Mouse (Mus musculus) cerebellum, adult 2 months (tissue): ENCODE measurements around the gene Grhpr. TPM values are rescaled to one million over a fixed set of nuclear protein-coding genes. Genes with fewer than 3 reads are reported as not detected.
A peak's percentile ranks its signal among the peaks of the same experiment; 100 is the strongest.

Experiments used
- DNase-seq, 2 experiments: peaks; one replicate each; pipeline ENCODE4 v3.0.0; 2021
- H3K27ac ChIP-seq: fragments of 200-500 bp; 2 replicates; pipeline ENCODE4 v1.5.1; 2012; ENCODE audit warnings: low read length, control low read depth, inconsistent platforms; ENCODE audit not compliant: insufficient read depth
- H3K27me3 ChIP-seq: fragments of 200-500 bp; 2 replicates; pipeline ENCODE4 v1.6.1; 2012; ENCODE audit warnings: inconsistent platforms, mild to moderate bottlenecking, low read length, moderate library complexity; ENCODE audit not compliant: control insufficient read depth, insufficient read depth
- H3K4me1 ChIP-seq: fragments of 200-500 bp; 2 replicates; pipeline ENCODE4 v1.6.1; 2011; ENCODE audit warnings: low read length; ENCODE audit not compliant: control insufficient read depth, insufficient read depth
- H3K4me3 ChIP-seq: fragments of 200-500 bp; replicated peaks from 2 replicates; pipeline ENCODE3; 2011; ENCODE audit warnings: mild to moderate bottlenecking, low read depth, low read length, control low read depth; ENCODE audit not compliant: insufficient read depth
- CTCF ChIP-seq: fragments of 200-500 bp; IDR thresholded peaks from 2 replicates; pipeline ENCODE4 v1.5.1; 2011; ENCODE audit warnings: low read depth, mild to moderate bottlenecking, control low read depth, low read length, moderate library complexity, borderline replicate concordance; ENCODE audit not compliant: insufficient read depth
- POLR2A ChIP-seq: fragments of 200-500 bp; IDR thresholded peaks from 2 replicates; pipeline ENCODE4 v1.6.1; 2011; ENCODE audit warnings: low read length, control low read depth, borderline replicate concordance; ENCODE audit not compliant: insufficient read depth
- whole genome bisulfite sequencing: fragments of 180-500 bp; shearing (Covaris S2); methylation state at CpG from one replicate; pipeline ENCODE4 v1.1.7; 2018; 5-methylcytosine and 5-hydroxymethylcytosine counted together
- polyA plus RNA-seq: library from polyadenylated mRNA; depleted of rRNA; stranded (reverse); fragments of >200 nt; gene quantifications from 2 replicates; pipeline ENCODE4 v1.2.3, GENCODE M21; 2012

Gene Grhpr
- polyA plus RNA-seq, 1 experiment = 57.4 TPM

DNA sequence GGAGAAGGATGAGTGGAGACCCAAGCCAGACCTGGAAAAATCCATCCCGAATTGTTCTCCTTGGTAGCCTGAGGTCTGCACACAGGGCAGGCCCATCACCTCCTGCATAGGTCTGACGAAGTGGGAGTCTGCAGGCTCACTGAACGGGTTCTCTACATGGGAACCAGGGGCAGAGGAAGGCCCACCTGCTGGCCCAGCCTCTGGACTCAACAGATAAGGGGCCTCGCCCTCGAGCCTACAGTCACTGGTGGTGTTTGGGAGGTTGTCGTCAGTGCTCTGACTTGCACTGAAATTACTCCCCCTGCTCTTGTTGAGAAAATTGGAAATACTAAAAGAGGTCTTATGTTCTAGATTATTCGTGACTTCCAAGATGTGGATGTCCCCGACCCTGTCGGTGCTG is 12.7 kb downstream of the Grhpr start:
- H3K4me3 ChIP-seq = no peak overlapping the region
- 93% methylated on average over 9 of the region's 9 CpGs for WGBS
- H3K4me1 ChIP-seq = 0 out of 2 replicates have a peak, but pooled peaks cover 3% of the 10 kb centered on the region

DNA sequence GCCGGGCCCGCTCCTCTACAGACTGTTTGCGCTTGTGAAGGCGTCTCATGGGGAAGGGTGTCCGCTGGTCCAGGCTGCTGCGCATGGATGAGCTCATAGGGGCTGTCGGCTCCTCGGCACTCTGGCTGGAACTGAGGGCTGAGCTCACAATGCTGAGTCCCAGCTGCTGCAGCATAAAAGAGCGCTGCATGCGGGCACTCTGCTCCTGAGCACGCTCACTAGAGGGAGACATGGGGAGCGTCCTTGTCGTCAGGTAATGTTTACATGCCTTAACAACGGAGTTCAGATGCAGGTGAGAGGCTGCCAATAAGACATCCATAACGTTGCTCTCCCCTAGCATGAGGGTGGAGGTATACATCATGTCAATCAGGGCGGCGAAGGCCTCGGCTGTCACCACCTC is 13.6 kb downstream of the Grhpr start:
- 76% methylated on average over 18 of the region's 18 CpGs for WGBS
- Histone ChIP-seq H3K27me3 (no peaks in the 10 kb centered on the region), H3K4me1 (0 out of 2 replicates have a peak, but pooled peaks cover 3% of the 10 kb centered on the region), H3K27ac (no peak overlapping the region), H3K4me3 (no peak overlapping the region)
- no peak for DNase-seq
- no peak for TF ChIP-seq CTCF
- no peak for TF ChIP-seq POLR2A

More for the DNA sequence above, 12.7 kb downstream of the Grhpr start:
- Histone ChIP-seq H3K27me3 (no peaks in the 10 kb centered on the region), H3K27ac (no peak overlapping the region)
- TF ChIP-seq CTCF (no peak), POLR2A (no peak)
- DNase-seq = no peak

DNA sequence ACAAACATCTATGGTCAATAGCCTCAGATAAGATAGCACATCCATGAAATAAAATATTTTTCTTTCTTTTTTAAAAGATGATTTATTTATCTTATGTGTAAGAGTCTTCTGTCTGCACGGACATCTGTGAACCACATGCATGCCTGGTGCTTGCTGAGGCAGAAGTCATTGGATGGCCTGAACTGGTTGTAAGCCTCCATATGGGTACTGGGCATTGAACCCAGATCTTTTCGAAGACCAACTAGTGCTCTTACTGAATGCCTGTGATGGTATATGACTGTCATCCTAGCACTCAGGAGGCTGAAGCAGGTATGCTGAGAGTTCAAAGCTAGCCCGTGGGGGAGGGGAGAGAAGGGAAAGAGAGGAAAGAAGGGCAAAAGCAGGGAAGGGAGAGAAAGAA is 16.9 kb downstream of the Grhpr start:
- no peak overlapping the region for H3K27ac ChIP-seq
- H3K27me3 ChIP-seq = no peaks in the 10 kb centered on the region
- DNase-seq = no peak
- no peak overlapping the region for H3K4me3 ChIP-seq
- 34% methylated on average over 3 of the region's 3 CpGs for WGBS
- no peak for TF ChIP-seq POLR2A
- TF ChIP-seq CTCF = no peak
- H3K4me1 ChIP-seq = 0 out of 2 replicates have a peak, but pooled peaks cover 3% of the 10 kb centered on the region

- Histone ChIP-seq H3K27me3 (no peaks in the 10 kb centered on the region), H3K27ac (no peak overlapping the region), H3K4me3 (no peak overlapping the region), H3K4me1 (0 out of 2 replicates have a peak, but pooled peaks cover 3% of the 10 kb centered on the region)
- no peak for DNase-seq
- TF ChIP-seq POLR2A (no peak), CTCF (no peak)
- 87% methylated on average over 6 of the region's 6 CpGs for WGBS
Measured at GRCm38 (mm10) chr4:45000001-45000400, 18.8 kb downstream of the Grhpr start.

DNA sequence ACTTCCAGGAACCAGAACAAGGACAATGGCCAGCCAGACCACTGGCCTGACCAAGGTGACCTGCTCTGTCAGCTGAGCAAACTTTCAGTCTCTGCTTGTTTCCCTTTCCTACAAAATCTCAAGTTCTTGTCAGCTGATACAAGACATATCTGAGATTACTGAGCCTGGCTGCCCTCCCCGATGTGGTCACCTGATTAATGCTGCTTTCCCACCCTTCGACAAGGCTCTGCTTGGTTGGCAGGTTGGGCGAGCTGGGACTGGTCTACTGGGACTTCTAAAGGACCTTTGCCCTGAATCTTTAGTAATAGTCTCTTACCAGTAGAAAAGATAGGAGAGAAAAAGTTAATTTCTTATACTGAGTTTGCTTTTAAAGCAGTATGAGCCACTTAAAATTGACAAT is 24.3 kb downstream of the Grhpr start:
- H3K4me3 ChIP-seq = no peak overlapping the region
- TF ChIP-seq POLR2A (no peak), CTCF (no peak)
- peaks cover 8% of the 10 kb centered on the region; the same call in 1 of the 2 replicates for H3K4me1 ChIP-seq
- no peak overlapping the region for H3K27ac ChIP-seq
- DNase-seq = no peak
- no peaks in the 10 kb centered on the region for H3K27me3 ChIP-seq
- WGBS = 83% methylated on average over 3 of the region's 3 CpGs

DNA sequence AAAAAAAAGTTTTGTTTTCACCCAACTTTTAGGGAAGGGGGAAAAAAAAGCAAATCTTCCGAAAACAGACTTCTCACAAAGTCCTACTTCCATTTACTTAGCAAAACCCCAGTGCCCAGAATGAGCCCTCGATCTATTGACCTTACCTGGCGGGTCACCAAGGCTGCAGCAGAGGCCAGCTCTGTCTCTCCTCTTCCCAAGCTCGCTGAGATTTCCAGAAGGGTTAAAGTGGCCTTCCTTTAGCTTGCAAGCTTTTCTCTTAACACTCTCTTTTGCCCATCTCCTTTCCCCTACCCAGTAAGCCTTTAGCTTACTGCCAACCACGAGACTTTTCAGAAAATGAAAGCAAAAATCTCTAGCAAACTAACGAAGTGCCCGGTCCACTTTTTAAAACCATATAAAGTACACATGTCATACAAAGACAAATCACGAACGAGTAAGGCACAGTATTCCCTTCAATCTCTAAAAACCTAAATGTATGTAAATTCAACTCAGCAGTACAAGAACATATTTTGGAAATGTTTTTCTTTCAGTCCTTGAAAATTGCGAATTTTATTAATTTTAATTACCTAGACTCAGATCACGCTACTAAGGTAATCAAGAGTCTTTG is 29.7 kb downstream of the Grhpr start:
- Histone ChIP-seq H3K4me1 (peaks cover 8% of the 10 kb centered on the region; the same call in 1 of the 2 replicates), H3K4me3 (peak overlapping the region; percentile 60), H3K27ac (no peak overlapping the region), H3K27me3 (no peaks in the 10 kb centered on the region)
- peak in 1 of 2 experiments; percentile 23 for DNase-seq
- 4% methylated on average over 11 of the region's 11 CpGs for WGBS
- TF ChIP-seq CTCF (no peak), POLR2A (no peak)

DNA sequence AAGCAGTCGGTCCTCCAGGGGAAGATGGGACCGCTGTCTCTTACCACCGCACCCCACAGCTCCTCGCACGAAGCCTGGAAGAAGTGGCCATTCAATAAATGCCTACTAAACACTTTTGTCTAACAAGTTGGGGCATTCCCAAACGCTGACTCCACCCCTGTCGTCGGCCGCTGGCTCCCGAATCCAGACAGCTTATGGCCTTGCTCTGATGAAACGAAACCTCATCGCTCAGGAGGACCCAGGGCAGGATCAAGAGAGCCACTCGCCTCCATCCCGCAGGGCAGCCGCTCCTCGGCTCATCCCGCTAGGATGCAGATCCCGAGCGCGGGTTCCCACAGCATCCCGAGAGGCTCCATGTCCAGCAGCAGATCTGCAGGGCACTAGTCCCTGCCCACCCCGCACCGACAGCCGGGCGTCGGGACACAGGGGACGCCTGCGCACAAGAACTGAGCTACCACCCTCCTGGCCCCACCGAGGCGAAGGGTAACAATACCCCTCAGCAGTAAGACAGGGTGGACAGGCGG is 30.4 kb downstream of the Grhpr start:
- peak overlapping the region; percentile 31 for H3K27ac ChIP-seq
- H3K27me3 ChIP-seq = no peaks in the 10 kb centered on the region
- H3K4me1 ChIP-seq = peaks cover 8% of the 10 kb centered on the region; the same call in 1 of the 2 replicates
- WGBS = under 1% methylated on average over 31 of the region's 31 CpGs
- DNase-seq = no peak
- TF ChIP-seq CTCF (no peak), POLR2A (peak; percentile 61; the same call in 1 of the 2 replicates)
- peak overlapping the region; percentile 60 for H3K4me3 ChIP-seq

DNA sequence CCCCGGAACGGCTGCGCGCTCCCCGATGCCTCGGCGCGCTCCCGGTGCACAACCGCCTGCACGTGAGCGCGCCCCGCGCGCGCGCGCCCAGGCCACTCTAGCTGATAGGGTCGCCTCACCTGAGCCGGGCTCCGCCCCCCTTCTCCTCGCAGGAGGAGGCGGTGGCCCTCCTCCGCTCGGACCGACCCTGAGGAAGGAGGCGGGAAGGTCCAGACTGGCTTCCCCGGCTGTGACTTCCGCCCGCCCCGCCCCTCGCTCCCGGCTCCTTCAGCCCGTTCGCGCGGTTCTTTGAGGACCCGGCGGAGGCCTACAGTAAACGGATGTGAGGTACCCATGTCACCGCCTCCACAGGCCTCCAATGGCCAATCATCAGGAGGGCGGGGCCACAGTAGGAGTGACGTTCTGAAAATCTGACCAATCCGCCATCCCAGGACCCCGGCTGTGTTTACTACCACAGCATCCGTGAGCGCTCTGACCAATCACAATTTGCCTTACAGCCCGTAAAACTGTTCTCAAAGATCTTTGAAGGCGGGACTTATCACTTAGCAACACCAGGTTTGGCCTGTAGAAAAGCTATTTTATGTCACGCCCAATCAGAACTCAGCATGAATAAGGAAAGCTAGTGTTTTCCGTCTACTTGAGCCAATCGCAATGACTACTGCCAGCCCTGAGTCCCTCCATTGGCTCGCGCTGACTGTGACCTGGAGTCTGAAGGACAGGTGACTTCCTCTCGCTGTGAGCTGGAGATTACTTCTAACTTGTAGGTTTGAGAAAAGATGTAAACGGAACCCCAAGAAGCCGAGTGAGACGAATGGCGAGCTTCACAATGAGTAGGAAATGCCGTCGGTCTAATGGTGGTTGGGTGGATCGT is 31.1 kb downstream of the Grhpr start, which contains the start of gene Zbtb5:
TSS of gene Zbtb5 (minus strand) at position 308 of the 871 bp plus-strand sequence.
- WGBS = 1% methylated on average over 63 of the region's 63 CpGs
- H3K27me3 ChIP-seq = no peaks in the 10 kb centered on the region
- TF ChIP-seq POLR2A = peak; percentile 82; the same call in 1 of the 2 replicates
- TF ChIP-seq CTCF = no peak
- H3K4me3 ChIP-seq = peak within 1 kb of the TSS; percentile 97
- H3K4me1 ChIP-seq = peaks cover 8% of the 10 kb centered on the region; the same call in 1 of the 2 replicates
- H3K27ac ChIP-seq = peak within 1 kb of the TSS; percentile 37
- peak; percentile 100 for DNase-seq
